Mouse (Mus musculus) olfactory bulb, adult 2 months (tissue): Measurements from ENCODE around the gene Trex2.

Experiments used
- CTCF ChIP-seq: fragments of 200-500 bp; IDR thresholded peaks from 2 replicates; pipeline ENCODE4 v1.5.1; 2012; ENCODE audit warnings: low read depth, mild to moderate bottlenecking, low read length, moderate library complexity; ENCODE audit not compliant: insufficient read depth
- POLR2A ChIP-seq: fragments of 200-500 bp; IDR thresholded peaks from 2 replicates; pipeline ENCODE4 v1.6.1; 2012; ENCODE audit warnings: mild to moderate bottlenecking, low read depth, low read length, moderate library complexity; ENCODE audit not compliant: insufficient read depth

- TF ChIP-seq POLR2A (no peak), CTCF (no peak)
These were observed 47.7 kb upstream of the Trex2 start for GRCm38 (mm10) chrX:73482643-73483483.
